Mouse (Mus musculus) limb, embryonic 14.5 days (tissue): ENCODE data around the gene Litaf. TPM values are rescaled to one million over a fixed set of nuclear protein-coding genes. Genes with fewer than 3 reads are reported as not detected.
A peak's percentile ranks its signal among the peaks of the same experiment; 100 is the strongest.

ENCODE experiments used
- ATAC-seq: fragments of 200-750 bp; cut with Nextera tagmentation; 2 replicates; pipeline ENCODE4 v1.8.0; 2017; ENCODE audit warnings: low read depth, moderate number of reproducible peaks, moderate TSS enrichment; ENCODE audit not compliant: low FRiP score
- DNase-seq: peaks from one replicate; pipeline ENCODE4 v3.0.0-alpha.2; 2015; ENCODE audit warnings: low spot score
- H3K27ac ChIP-seq: fragments of 300-500 bp; sonication (generic); replicated peaks from 2 replicates; pipeline ENCODE4 v1.5.1; 2014; ENCODE audit warnings: low read depth, mild to moderate bottlenecking, low read length, moderate library complexity, mixed read lengths
- H3K27me3 ChIP-seq: fragments of 300-500 bp; sonication (generic); 2 replicates; pipeline ENCODE4 v1.6.1; 2014; ENCODE audit warnings: low read length, mixed read lengths; ENCODE audit not compliant: control insufficient read depth, insufficient read depth
- H3K36me3 ChIP-seq: fragments of 300-500 bp; sonication (generic); 2 replicates; pipeline ENCODE4 v1.6.1; 2014; ENCODE audit warnings: mild to moderate bottlenecking, low read length, moderate library complexity, mixed read lengths; ENCODE audit not compliant: control insufficient read depth, insufficient read depth
- H3K4me1 ChIP-seq: fragments of 300-500 bp; sonication (generic); 2 replicates; pipeline ENCODE4 v1.6.1; 2014; ENCODE audit warnings: antibody characterized with exemption, low read length, mixed read lengths; ENCODE audit not compliant: control insufficient read depth, insufficient read depth
- H3K4me2 ChIP-seq: fragments of 300-500 bp; sonication (generic); replicated peaks from 2 replicates; pipeline ENCODE4 v1.6.1; 2014; ENCODE audit warnings: low read depth, mild to moderate bottlenecking, low read length, moderate library complexity; ENCODE audit not compliant: severe bottlenecking
- H3K4me3 ChIP-seq: fragments of 300-500 bp; sonication (generic); replicated peaks from 2 replicates; pipeline ENCODE4 v1.5.1; 2014; ENCODE audit warnings: low read length
- H3K9ac ChIP-seq: fragments of 300-500 bp; sonication (generic); 2 replicates; pipeline ENCODE4 v1.6.1; 2014; ENCODE audit warnings: mild to moderate bottlenecking, low read depth, low read length, moderate library complexity; ENCODE audit not compliant: severe bottlenecking
- H3K9me3 ChIP-seq: fragments of 300-500 bp; sonication (generic); 2 replicates; pipeline ENCODE4 v1.6.1; 2016; ENCODE audit warnings: low read length; ENCODE audit not compliant: control insufficient read depth
- POLR2A ChIP-seq: fragments of 200-500 bp; IDR thresholded peaks from 2 replicates; pipeline ENCODE4 v1.8.0; 2012; ENCODE audit warnings: inconsistent platforms, mild to moderate bottlenecking, moderate library complexity, borderline replicate concordance; ENCODE audit not compliant: insufficient read depth, insufficient read length; ENCODE audit errors: extremely low read depth
- WGBS: fragments of 180-500 bp; shearing (Covaris S2); extraction: QIAGEN DNeasy Blood & Tissue Kit; methylation state at CpG from one replicate; pipeline ENCODE4 v1.1.7; 2014; 5-methylcytosine and 5-hydroxymethylcytosine counted together
- polyA plus RNA-seq, 2 experiments: library from polyadenylated mRNA; depleted of rRNA in 1 of 2; stranded (reverse) in 1 of 2; unstranded in 1 of 2; fragments of >200 nt; fragmentation: Nextera tagmentation in 1 of 2; extraction: Ambion mirVana in 1 of 2; gene quantifications; 2 replicates each; pipeline versions ENCODE4 v1.2.1 to v1.2.3; 2012 to 2014

Litaf gene
- polyA plus RNA-seq, 2 experiments = 79.8 to 103 TPM

- ATAC-seq = no peak
- no peak overlapping the region for H3K27ac ChIP-seq
- H3K9ac ChIP-seq = no peak overlapping the region
Measured at GRCm38 (mm10) chr16:10956938-10957685, 108.8 kb downstream of the Litaf start.

DNA sequence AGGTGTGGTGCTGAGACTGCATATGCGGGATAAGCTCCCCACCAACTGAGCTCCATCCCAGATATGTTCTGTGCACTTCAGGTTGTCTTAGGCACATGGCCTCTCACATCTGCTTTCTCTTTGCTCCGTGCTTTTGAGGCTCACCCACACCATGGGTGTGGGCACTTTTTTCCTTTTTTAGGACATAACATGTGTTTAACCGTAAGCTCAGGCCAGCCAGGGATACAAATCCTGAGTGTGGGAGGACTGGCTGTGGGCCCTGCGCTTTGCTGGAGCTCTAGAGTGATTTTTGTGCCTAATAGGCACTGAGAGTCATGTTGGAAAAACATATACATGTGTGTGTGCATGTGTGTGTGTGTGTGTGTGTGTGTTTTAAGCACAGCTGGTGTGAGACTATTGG lies 110.9 kb downstream of the Litaf start:
- no peak for ATAC-seq
- H3K36me3 ChIP-seq = peaks cover 19% of the 10 kb centered on the region

More at GRCm38 (mm10) chr16:10956938-10957685, 108.8 kb downstream of the Litaf start:
- 87% methylated on average over 8 of the region's 8 CpGs for WGBS
- Histone ChIP-seq H3K4me3 (no peak overlapping the region), H3K4me2 (no peak overlapping the region), H3K27me3 (no peaks in the 10 kb centered on the region), H3K36me3 (peaks cover 34% of the 10 kb centered on the region), H3K4me1 (peaks cover 5% of the 10 kb centered on the region; the same call in 1 of the 2 replicates), H3K9me3 (no peaks in the 10 kb centered on the region)
- no peak for DNase-seq
- no peak for TF ChIP-seq POLR2A

DNA sequence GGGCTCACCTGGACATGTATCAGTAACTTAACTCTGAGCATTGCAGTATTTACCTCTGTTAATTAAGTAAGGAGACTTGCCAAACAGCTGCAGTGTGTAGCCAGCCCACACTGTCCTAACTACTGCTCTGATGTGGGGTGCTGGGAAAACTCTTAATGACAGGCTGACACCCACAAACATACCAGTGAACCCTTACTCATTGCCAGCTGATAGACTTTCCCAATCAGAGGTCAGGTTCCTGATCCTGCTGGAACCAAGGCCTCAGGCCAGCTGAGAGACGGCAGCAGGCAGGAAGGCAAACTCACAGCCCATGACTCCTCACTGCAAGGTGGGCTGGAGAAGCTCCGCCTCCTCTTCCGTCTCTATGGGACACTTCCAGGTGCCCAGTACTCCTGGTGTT lies 113.1 kb downstream of the Litaf start:
- Histone ChIP-seq H3K27ac (no peak overlapping the region), H3K4me1 (no peaks in the 10 kb centered on the region), H3K9ac (no peak overlapping the region), H3K36me3 (peaks cover 7% of the 10 kb centered on the region; the same call in 1 of the 2 replicates), H3K9me3 (no peaks in the 10 kb centered on the region), H3K4me2 (no peak overlapping the region), H3K4me3 (no peak overlapping the region), H3K27me3 (no peaks in the 10 kb centered on the region)
- no peak for ATAC-seq
- whole genome bisulfite sequencing = 81% methylated on average over 3 of the region's 3 CpGs
- DNase-seq = no peak
- TF ChIP-seq POLR2A = no peak

More for the DNA sequence above, 110.9 kb downstream of the Litaf start:
- 70% methylated on average over 4 of the region's 4 CpGs for WGBS
- Histone ChIP-seq H3K4me3 (no peak overlapping the region), H3K4me1 (peaks cover 5% of the 10 kb centered on the region; the same call in 1 of the 2 replicates), H3K9me3 (no peaks in the 10 kb centered on the region), H3K27me3 (no peaks in the 10 kb centered on the region), H3K9ac (no peak overlapping the region), H3K4me2 (no peak overlapping the region), H3K27ac (0 out of 2 replicates have a peak overlapping the region, but pooled peaks have one; percentile 13)
- DNase-seq = no peak
- no peak for TF ChIP-seq POLR2A

GRCm38 (mm10) chr16:10952071-10952470 lies 113.9 kb downstream of the Litaf start:
- no peaks in the 10 kb centered on the region for H3K27me3 ChIP-seq
- H3K9ac ChIP-seq = no peak overlapping the region
- TF ChIP-seq POLR2A = no peak
- H3K4me1 ChIP-seq = no peaks in the 10 kb centered on the region
- ATAC-seq (no peak), DNase-seq (no peak)
- H3K9me3 ChIP-seq = no peaks in the 10 kb centered on the region
- no peak overlapping the region for H3K27ac ChIP-seq
- no peak overlapping the region for H3K4me3 ChIP-seq
- WGBS = 70% methylated on average over 2 of the region's 2 CpGs
- peaks cover 7% of the 10 kb centered on the region; the same call in 1 of the 2 replicates for H3K36me3 ChIP-seq
- no peak overlapping the region for H3K4me2 ChIP-seq

- H3K9ac ChIP-seq = no peak overlapping the region
- peaks cover 4% of the 10 kb centered on the region; the same call in 1 of the 2 replicates for H3K36me3 ChIP-seq
- H3K27me3 ChIP-seq = no peaks in the 10 kb centered on the region
- no peak for ATAC-seq
- no peak overlapping the region for H3K27ac ChIP-seq
- 13% methylated on average over 3 of the region's 3 CpGs for WGBS
- no peaks in the 10 kb centered on the region for H3K9me3 ChIP-seq
- no peak overlapping the region for H3K4me3 ChIP-seq
- H3K4me1 ChIP-seq = no peaks in the 10 kb centered on the region
- H3K4me2 ChIP-seq = no peak overlapping the region
- DNase-seq = no peak
- no peak for TF ChIP-seq POLR2A
Measured at GRCm38 (mm10) chr16:10951581-10951980, 114.4 kb downstream of the Litaf start.
